Mouse (Mus musculus): ENCODE measurements around the gene Kcnf1. TPM values are rescaled to one million over a fixed set of nuclear protein-coding genes. Genes with fewer than 3 reads are reported as not detected.
A peak's percentile ranks its signal among the peaks of the same experiment; 100 is the strongest.

The Kcnf1 gene
- polyA plus RNA-seq, 1 experiment from 2014 or later: 5.1 TPM

DNA sequence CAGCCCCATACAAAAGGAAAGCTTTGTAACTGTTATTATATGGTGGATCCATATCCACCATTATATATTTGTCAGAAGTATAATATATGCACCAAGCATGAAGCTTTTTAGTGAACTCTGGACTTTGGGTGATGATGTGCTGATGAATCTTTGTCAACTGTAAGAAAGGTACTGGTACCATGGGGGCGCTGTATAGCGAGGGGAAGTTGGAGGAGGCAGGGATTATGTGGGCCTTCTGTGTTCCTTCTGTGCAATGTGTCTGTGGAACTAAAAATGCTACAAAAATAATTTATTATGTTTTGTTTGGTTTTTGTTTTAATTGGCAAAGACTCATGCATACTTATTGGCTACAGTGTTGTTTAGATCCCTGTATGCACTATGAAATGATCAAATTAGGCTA, 16.2 kb upstream of the Kcnf1 start:
- H3K4me1 ChIP-seq (replicated peaks): no peaks in the 10 kb centered on the region
- H3K27ac ChIP-seq (replicated peaks): no peak overlapping the region
- no peak overlapping the region for H3K4me2 ChIP-seq
- no peaks in the 10 kb centered on the region for H3K9me3 ChIP-seq
- no peak for ATAC-seq (ENCODE audit: low FRiP score, low read depth)
- H3K4me3 ChIP-seq: no peak overlapping the region
- H3K36me3 ChIP-seq: no peaks in the 10 kb centered on the region
- no peak overlapping the region for H3K9ac ChIP-seq
- no peaks in the 10 kb centered on the region for H3K27me3 ChIP-seq
- 92% methylated on average over 2 of the region's 2 CpGs for WGBS

DNA sequence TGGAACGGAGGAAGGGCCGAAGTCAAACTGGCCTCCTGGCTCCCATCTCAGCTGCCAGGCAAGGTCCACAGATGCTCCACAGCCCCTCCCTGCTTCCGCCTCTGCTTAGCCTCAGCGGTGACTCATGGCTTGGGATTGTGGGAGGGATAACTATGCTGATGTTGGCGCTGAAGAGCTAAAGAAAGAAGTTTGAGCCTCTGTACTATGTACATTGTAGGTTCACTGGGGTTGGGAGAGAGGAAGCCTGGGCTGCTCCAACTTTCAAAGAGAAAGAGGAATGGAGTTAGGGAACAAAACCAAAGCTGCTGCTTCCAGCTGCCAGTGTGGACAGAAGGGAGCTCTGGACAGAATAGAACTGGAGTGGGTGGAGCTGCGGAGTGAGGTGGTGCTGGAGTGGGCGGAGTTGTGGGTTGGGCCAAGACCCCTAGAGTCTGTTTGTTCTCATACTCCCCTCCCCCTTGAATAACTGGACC, 7.7 kb upstream of the Kcnf1 start:
- WGBS: 32% methylated on average over 7 of the region's 7 CpGs
- H3K4me3 ChIP-seq: no peak overlapping the region
- no peak overlapping the region for H3K27ac ChIP-seq (replicated peaks)
- no peaks in the 10 kb centered on the region for H3K4me1 ChIP-seq (replicated peaks)
- no peaks in the 10 kb centered on the region for H3K27me3 ChIP-seq
- H3K36me3 ChIP-seq: no peaks in the 10 kb centered on the region
- H3K4me2 ChIP-seq: no peak overlapping the region
- peak; percentile 55; the same call in 1 of the 2 replicates for ATAC-seq (ENCODE audit: low FRiP score, low read depth)
- no peak overlapping the region for H3K9ac ChIP-seq
- no peaks in the 10 kb centered on the region for H3K9me3 ChIP-seq

DNA sequence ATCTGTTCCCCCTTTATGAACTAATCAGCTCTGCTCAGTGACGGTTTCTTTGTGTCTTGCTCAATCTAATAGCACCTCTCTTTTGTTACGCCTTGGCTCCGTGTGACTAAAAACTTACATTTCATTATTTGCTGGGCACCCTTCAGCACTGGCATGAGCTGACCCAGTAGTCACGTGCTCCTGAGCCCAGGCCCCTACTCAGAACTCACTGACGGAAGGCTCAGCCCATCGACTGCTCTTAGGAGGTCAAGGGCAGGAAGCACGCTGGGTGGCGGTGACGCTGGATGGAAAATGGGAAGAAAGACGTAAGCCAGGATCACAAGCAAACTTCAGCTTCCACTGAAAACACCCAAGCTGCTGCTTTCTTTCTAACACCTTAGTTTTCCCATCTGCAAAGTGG, 7.1 kb upstream of the Kcnf1 start:
- WGBS: 56% methylated on average over 10 of the region's 10 CpGs
- Histone ChIP-seq H3K27me3 (no peaks in the 10 kb centered on the region), H3K36me3 (no peaks in the 10 kb centered on the region), H3K4me2 (no peak overlapping the region), H3K9ac (no peak overlapping the region), H3K4me3 (no peak overlapping the region), H3K4me1 (replicated peaks) (no peaks in the 10 kb centered on the region), H3K27ac (replicated peaks) (no peak overlapping the region), H3K9me3 (no peaks in the 10 kb centered on the region)
- ATAC-seq (ENCODE audit: low FRiP score, low read depth): no peak

DNA sequence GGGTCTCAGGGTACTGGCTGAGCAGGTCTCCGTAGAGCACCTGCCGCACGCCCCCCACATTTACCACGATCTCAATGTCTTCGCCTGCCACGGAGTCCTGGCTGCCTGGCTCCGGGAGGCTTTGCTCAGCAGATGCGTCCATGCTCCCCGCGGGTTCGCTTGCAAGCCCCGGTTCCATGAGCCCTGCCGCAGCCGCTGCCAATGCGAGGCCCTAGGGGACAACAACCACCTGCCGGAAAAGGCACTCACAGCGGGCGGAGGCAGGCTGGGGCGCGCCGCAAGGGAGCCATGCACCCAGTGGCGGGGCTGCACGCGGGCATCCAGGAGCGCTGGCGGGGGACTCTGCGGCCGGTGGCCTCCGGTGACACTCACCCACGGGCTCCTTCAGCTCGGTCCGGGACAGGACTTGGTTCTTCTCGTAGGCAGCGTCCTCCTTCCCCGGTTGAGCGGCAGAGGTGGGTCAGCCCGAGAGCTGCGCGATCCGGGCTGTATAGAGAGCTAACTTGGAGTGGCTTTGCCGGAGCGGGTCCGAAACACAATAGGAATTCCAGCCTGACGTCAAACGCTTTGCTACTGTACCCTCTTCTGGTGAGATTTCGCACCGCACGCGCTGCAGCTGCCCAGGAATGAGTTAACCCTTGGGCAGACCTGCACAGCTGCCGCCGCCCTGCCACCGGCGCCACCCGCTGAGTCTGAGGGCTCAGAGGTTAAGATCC, 489 bp downstream of the Kcnf1 start:
- Histone ChIP-seq H3K27me3 (peaks cover 10% of the 10 kb centered on the region), H3K4me2 (peak overlapping the region; percentile 77), H3K9ac (peak overlapping the region; percentile 57), H3K4me3 (peak overlapping the region; percentile 48), H3K36me3 (no peaks in the 10 kb centered on the region), H3K9me3 (no peaks in the 10 kb centered on the region), H3K4me1 (replicated peaks) (peaks cover 22% of the 10 kb centered on the region), H3K27ac (replicated peaks) (peak overlapping the region; percentile 63)
- ATAC-seq (ENCODE audit: low FRiP score, low read depth): peak; percentile 90
- WGBS: under 1% methylated on average over 54 of the region's 54 CpGs

DNA sequence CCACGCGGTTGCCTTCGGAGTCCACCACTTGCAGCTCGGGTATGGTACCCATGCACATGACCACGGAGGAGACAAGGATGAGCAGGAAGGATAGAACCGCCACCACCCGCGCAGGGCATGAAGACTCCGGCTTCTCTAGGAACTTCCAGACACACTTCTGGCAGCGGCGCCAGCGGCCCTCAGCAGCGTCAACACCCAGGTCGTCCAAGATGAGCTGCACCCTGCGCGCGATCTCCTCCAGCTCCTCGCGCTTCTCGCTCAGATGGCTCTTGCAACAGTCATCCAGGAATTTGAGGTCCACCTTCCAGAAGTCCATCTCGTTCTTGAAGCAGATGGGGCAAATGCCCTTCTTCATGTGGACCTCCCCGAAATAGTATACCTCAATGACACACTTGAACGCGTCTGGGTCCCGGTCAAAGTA, 1.1 kb downstream of the Kcnf1 start:
- Histone ChIP-seq H3K4me1 (replicated peaks) (peaks cover 22% of the 10 kb centered on the region), H3K4me3 (peak overlapping the region; percentile 48), H3K27me3 (peaks cover 10% of the 10 kb centered on the region), H3K36me3 (no peaks in the 10 kb centered on the region), H3K9ac (peak overlapping the region; percentile 57), H3K4me2 (peak overlapping the region; percentile 77), H3K27ac (replicated peaks) (peak overlapping the region; percentile 63), H3K9me3 (no peaks in the 10 kb centered on the region)
- peak; percentile 7; the same call in 1 of the 2 replicates for ATAC-seq (ENCODE audit: low FRiP score, low read depth)
- WGBS: 17% methylated on average over 25 of the region's 25 CpGs

DNA sequence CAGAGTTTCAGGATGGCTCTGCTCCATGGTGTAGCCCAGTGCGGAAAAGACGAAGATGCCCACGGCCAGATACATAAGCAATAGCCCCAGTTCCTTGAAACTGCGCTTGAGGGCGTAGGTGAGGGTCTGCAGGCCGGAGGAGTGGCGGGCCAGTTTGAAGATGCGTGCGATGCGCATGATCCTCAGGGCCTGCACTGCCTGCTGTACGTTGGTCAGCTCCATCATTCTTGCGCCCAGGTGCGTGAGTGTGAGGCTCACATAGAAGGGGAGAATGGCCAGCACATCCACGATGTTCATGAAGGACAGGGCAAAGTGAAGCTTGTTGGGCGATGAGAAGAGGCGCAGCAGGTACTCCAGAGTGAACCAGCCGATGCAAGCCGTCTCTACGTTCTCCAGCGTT, 1.6 kb downstream of the Kcnf1 start:
- Histone ChIP-seq H3K27ac (replicated peaks) (no peak overlapping the region), H3K9ac (peak overlapping the region; percentile 57; the same call in 1 of the 2 replicates), H3K4me2 (peak overlapping the region; percentile 77), H3K36me3 (no peaks in the 10 kb centered on the region), H3K4me1 (replicated peaks) (peaks cover 22% of the 10 kb centered on the region), H3K4me3 (peak overlapping the region; percentile 48), H3K27me3 (peaks cover 10% of the 10 kb centered on the region), H3K9me3 (no peaks in the 10 kb centered on the region)
- WGBS: 84% methylated on average over 20 of the region's 20 CpGs
- ATAC-seq (ENCODE audit: low FRiP score, low read depth): no peak

DNA sequence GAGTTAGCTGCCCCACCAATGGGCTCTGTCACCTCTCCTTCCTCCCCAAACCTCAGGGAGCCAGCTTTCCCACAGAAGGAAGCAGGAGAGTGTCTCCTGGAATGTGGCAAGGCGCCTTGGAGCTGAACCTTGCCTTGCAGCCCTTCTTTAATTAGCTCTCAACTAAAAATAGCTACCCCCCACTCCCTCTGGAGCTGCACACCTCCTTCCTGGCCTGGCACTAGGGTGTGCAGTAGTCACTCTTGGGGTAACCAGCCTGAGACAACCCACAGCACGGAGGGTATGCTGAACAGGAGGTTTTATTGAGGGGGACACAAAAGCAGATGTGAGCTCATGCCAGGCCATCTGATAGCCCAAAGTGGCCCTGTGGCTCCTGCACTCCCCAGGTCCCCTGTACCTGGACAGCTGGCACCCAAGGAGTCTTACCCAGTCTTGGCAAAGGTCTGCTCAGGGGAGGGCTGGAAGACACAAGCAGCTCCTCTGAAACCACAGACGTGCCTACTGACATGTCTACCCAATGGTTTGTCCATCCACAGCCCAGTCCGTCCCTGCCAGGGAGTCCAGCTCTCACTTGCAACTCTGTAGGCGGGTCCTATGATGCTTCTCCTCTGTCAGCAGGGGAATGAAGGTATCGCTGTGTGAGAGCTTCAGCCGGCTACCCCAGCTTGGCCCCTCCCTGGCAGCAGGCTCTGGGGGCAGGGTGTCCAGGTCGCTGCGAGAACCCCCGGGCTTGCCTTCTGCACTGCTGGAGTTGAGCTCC, 2.4 kb downstream of the Kcnf1 start:
- WGBS: 83% methylated on average over 10 of the region's 10 CpGs

DNA sequence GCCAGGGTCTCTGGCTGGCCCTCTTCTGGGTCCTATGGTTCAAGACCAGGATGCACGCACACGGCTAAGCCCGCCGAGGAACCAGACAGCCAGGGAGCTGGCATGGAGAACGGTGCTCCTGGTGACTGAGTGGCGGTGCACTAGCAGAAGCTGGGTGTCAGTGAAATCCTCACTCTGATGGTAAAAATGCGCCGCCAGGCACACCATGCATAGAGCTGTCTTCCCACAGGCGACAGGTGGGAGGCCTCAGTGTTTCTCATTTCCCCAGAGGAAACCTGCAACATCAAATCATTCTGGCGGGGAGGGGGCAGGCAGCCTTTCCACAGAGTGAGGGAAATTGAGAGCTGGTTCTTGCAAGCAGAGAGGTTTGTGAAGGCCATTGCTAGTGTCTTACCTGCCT, 6.3 kb downstream of the Kcnf1 start:
- Histone ChIP-seq H3K27ac (replicated peaks) (no peak overlapping the region), H3K9me3 (no peaks in the 10 kb centered on the region), H3K9ac (no peak overlapping the region), H3K27me3 (peaks cover 10% of the 10 kb centered on the region), H3K4me1 (replicated peaks) (peaks cover 14% of the 10 kb centered on the region), H3K4me2 (no peak overlapping the region), H3K36me3 (no peaks in the 10 kb centered on the region), H3K4me3 (no peak overlapping the region)
- 91% methylated on average over 10 of the region's 10 CpGs for WGBS
- no peak for ATAC-seq (ENCODE audit: low FRiP score, low read depth)

More for the DNA sequence above, 2.4 kb downstream of the Kcnf1 start:
- Histone ChIP-seq H3K4me1 (replicated peaks) (peaks cover 22% of the 10 kb centered on the region), H3K36me3 (no peaks in the 10 kb centered on the region), H3K4me2 (peak overlapping the region; percentile 77), H3K27me3 (peaks cover 10% of the 10 kb centered on the region), H3K27ac (replicated peaks) (no peak overlapping the region), H3K9me3 (no peaks in the 10 kb centered on the region), H3K9ac (no peak overlapping the region), H3K4me3 (no peak overlapping the region)
- ATAC-seq (ENCODE audit: low FRiP score, low read depth): no peak

DNA sequence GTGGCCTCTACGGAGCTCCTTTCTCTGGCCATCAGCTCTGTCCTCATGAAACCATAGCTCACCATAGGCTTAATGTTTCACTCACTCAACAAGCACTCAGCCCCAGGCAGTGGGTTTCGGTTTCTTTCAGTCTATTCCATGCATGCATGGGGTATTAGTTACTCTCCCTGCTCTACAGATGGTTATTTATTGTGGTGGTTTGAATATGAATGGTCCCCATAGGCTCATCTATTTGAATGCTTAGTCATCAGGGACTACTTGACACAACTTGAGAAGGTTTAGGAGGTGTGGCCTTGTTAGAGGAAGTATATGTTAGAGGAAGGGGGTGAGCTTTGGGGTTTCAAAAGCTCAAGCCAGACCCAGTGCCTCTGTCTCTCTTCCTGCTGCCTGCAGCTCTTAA, 10.6 kb downstream of the Kcnf1 start:
- no peaks in the 10 kb centered on the region for H3K9me3 ChIP-seq

DNA sequence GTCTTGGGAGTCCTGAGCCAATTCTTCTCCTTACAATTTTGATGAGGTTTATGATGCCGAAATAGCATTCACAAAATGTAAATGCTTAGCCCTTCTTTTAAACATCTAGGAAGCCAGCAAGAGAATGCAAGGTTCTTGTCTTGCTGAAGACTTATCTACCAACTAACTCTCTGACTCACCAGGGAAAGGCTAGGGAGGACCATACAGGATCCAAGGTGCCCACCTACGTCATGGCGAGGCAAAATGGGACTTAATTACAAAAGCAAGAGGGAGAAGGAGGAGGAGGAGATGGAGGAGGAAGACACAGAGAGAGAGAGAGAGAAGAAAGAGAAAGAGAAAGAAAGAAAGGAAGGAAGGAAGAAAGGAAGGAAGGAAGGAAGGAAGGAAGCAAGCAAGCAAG, 12.7 kb downstream of the Kcnf1 start:
- Histone ChIP-seq H3K4me1 (replicated peaks) (no peaks in the 10 kb centered on the region), H3K27me3 (no peaks in the 10 kb centered on the region), H3K27ac (replicated peaks) (no peak overlapping the region), H3K4me3 (no peak overlapping the region), H3K9ac (no peak overlapping the region), H3K9me3 (no peaks in the 10 kb centered on the region), H3K4me2 (no peak overlapping the region), H3K36me3 (no peaks in the 10 kb centered on the region)
- no peak for ATAC-seq (ENCODE audit: low FRiP score, low read depth)
- WGBS: 93% methylated on average over 3 of the region's 3 CpGs

More for the DNA sequence above, 10.6 kb downstream of the Kcnf1 start:
- no peak overlapping the region for H3K9ac ChIP-seq
- no peak overlapping the region for H3K27ac ChIP-seq (replicated peaks)
- no peaks in the 10 kb centered on the region for H3K27me3 ChIP-seq
- no peaks in the 10 kb centered on the region for H3K36me3 ChIP-seq
- ATAC-seq (ENCODE audit: low FRiP score, low read depth): no peak
- H3K4me2 ChIP-seq: no peak overlapping the region
- no peaks in the 10 kb centered on the region for H3K4me1 ChIP-seq (replicated peaks)
- no peak overlapping the region for H3K4me3 ChIP-seq
- WGBS: 80% methylated on average over 2 of the region's 2 CpGs

DNA sequence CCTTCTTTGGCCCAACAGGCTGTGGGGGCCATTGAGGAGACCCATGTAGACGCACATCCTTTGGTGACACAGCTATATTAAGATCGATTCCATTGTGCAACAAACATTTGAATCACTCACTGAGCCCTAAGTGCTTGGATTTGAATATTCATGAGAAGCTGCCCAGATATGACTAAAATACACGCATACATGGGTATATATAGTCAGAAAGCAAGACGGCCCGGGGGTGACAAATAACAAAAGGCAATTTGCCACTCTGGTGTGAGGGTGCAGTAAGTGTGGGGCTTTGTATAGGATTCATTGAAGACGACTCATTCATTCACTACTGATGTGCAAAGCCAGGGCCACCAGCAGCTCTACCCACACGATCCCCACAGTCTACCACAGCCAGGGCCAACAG, 17.1 kb downstream of the Kcnf1 start:
- 80% methylated on average over 7 of the region's 7 CpGs for WGBS
- H3K27ac ChIP-seq (replicated peaks): no peak overlapping the region
- H3K4me2 ChIP-seq: no peak overlapping the region
- ATAC-seq (ENCODE audit: low FRiP score, low read depth): no peak
- no peaks in the 10 kb centered on the region for H3K4me1 ChIP-seq (replicated peaks)
- no peak overlapping the region for H3K4me3 ChIP-seq
- no peaks in the 10 kb centered on the region for H3K9me3 ChIP-seq
- no peak overlapping the region for H3K9ac ChIP-seq
- no peaks in the 10 kb centered on the region for H3K27me3 ChIP-seq
- H3K36me3 ChIP-seq: no peaks in the 10 kb centered on the region

DNA sequence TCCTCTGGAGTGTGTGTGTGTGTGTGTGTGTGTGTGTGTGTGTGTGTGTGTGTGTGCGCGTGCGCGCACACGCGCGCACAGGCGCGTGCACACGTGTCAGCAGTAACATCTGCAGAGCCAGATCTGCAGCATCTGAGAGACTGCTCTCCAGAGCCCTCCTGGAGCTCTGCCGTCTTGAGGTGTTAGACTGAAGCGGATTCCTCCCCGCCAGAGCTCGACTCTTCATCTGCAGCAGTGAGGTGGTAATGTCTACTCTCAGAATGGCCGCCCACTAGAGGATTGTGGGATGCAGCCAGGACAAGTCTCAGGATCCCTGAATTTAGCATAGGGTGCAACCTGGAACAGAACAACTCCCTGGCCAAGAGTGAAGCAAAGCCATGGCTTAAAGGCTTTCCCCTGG, 19.1 kb downstream of the Kcnf1 start:
- no peaks in the 10 kb centered on the region for H3K27me3 ChIP-seq
- H3K9me3 ChIP-seq: no peaks in the 10 kb centered on the region
- H3K9ac ChIP-seq: no peak overlapping the region
- no peaks in the 10 kb centered on the region for H3K4me1 ChIP-seq (replicated peaks)
- ATAC-seq (ENCODE audit: low FRiP score, low read depth): no peak
- no peak overlapping the region for H3K4me2 ChIP-seq
- WGBS: 90% methylated on average over 15 of the region's 15 CpGs
- no peaks in the 10 kb centered on the region for H3K36me3 ChIP-seq
- no peak overlapping the region for H3K4me3 ChIP-seq
- no peak overlapping the region for H3K27ac ChIP-seq (replicated peaks)
